Mouse (Mus musculus) adrenal gland, postnatal 0 days (tissue): ENCODE measurements around the gene Atrx. TPM values are rescaled to one million over a fixed set of nuclear protein-coding genes. Genes with fewer than 3 reads are reported as not detected.

Experiments
- polyA plus RNA-seq: library from polyadenylated mRNA; unstranded; fragments of >200 nt; fragmentation: Nextera tagmentation; extraction: Ambion mirVana; gene quantifications from 2 replicates; pipeline ENCODE4 v1.2.1, GENCODE M21; 2015

Atrx gene
- polyA plus RNA-seq, result 81.8 and 117 TPM in 2 replicates

GRCm38 (mm10) chrX:105928861-105929477 is at the start of gene Atrx:
Gene Atrx (minus strand): TSS chrX:105929403.

GRCm38 (mm10) chrX:105764162-105765004 is 164.8 kb downstream of the Atrx start, which contains the start of gene Fgf16:
Gene Fgf16 (plus strand): TSS chrX:105764279.

Other genes starting within 250 kb of the Atrx start
- 0.99 and 1.8 TPM in 2 replicates for gene Fgf16, start 165.1 kb downstream of the Atrx start, polyA plus RNA-seq
- 23.7 and 30.6 TPM in 2 replicates for gene Magt1, start 82.5 kb upstream of the Atrx start, polyA plus RNA-seq
- gene Cox7b, start 86.3 kb upstream of the Atrx start, polyA plus RNA-seq, result 590 and 1,189 TPM in 2 replicates
- 19.1 and 21.0 TPM in 2 replicates for gene Atp7a, start 97.9 kb upstream of the Atrx start, polyA plus RNA-seq
- 1.4 and 2.0 TPM in 2 replicates for gene Tlr13, start 213.8 kb upstream of the Atrx start, polyA plus RNA-seq